Mouse (Mus musculus) heart, adult 2 months (tissue): ENCODE data around the gene Gata3.

Experiments
- CTCF ChIP-seq: fragments of 200-600 bp; IDR thresholded peaks from 2 replicates; pipeline ENCODE4 v1.8.1; 2022; ENCODE audit warnings: antibody characterized with exemption, mild to moderate bottlenecking, moderate library complexity
- EP300 ChIP-seq: fragments of 200-500 bp; IDR thresholded peaks from 2 replicates; pipeline ENCODE4 v1.6.1; 2011; ENCODE audit warnings: low read depth, low read length, control low read depth; ENCODE audit not compliant: insufficient read depth

DNA sequence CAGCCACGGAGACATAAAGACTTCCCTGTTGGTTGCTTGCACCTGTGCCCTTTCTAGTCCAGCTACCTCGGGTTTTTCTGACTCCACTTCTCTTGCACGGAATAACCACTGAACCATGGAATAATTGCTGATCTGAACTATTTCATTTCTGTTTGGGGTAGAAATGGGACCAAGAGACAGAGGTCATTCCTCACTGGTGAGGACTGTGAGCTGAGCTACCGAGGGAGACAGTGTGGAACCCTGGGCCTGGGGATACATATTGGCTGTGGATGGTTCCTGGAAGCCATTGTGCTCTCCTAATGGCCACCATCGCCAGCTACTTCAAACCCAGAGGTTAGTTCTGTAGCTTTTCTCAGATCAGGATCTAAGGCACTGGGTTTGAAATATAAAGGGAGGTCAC, 1.1 kb upstream of the Gata3 start:
- TF ChIP-seq CTCF (no peak), EP300 (no peak)
